11 mouse cellular contexts compared by ENCODE assay signal in genomic region chr1:186508358-186508757, GRCm38 (mm10).
A peak's percentile ranks its signal among the peaks of the same experiment; 100 is the strongest.
DNase-seq lines count a peak whose midpoint lies in the region; ATAC-seq lines count a peak whose summit lies in the region.
"Had no signal": no experiment of that assay in that cellular context is flagged by ENCODE, and none has a peak within 500 bp of the region (broad histone marks: within the 10 kb centered on the region; RNA-seq: fewer than 3 reads in every experiment).

No protein-coding gene starts in this region.

- no peaks in the 10 kb centered on the region for H3K36me3 ChIP-seq in liver, embryonic 15.5 days (replicated peaks)
- no peaks in the 10 kb centered on the region for H3K36me3 ChIP-seq in embryonic facial prominence, embryonic 14.5 days (ENCODE audit: control insufficient read depth, insufficient read depth, low read length)
- no peaks in the 10 kb centered on the region for H3K36me3 ChIP-seq in heart, embryonic 16.5 days (ENCODE audit: control insufficient read depth, insufficient read depth)
- H3K36me3 ChIP-seq: intestine, embryonic 15.5 days had no signal

- H3K9me3 ChIP-seq in liver, embryonic 15.5 days (replicated peaks) = no peaks in the 10 kb centered on the region
- H3K9me3 ChIP-seq in embryonic facial prominence, embryonic 14.5 days (ENCODE audit: control insufficient read depth, low read length) = no peaks in the 10 kb centered on the region
- H3K9me3 ChIP-seq in heart, embryonic 16.5 days (replicated peaks; ENCODE audit: control insufficient read depth, low read length) = no peaks in the 10 kb centered on the region
- H3K9me3 ChIP-seq: intestine, embryonic 15.5 days had no signal

- peak; percentile 44 for ATAC-seq in liver, embryonic 15.5 days (ENCODE audit: insufficient read depth)
- no peak for ATAC-seq in embryonic facial prominence, embryonic 14.5 days (ENCODE audit: low read depth)
- ATAC-seq in heart, embryonic 16.5 days (replicated peaks; ENCODE audit: extremely low read depth, insufficient read depth, low FRiP score) = no peak; the same call in 1 of the 2 replicates
- ATAC-seq: activated CD4-positive, CD25-positive, alpha-beta regulatory T cell, adult 4 months; intestine, embryonic 15.5 days; midbrain, embryonic 16.5 days had no signal

- no peak overlapping the region for H3K4me3 ChIP-seq in liver, embryonic 15.5 days (replicated peaks)
- no peak overlapping the region for H3K4me3 ChIP-seq in embryonic facial prominence, embryonic 14.5 days (ENCODE audit: low read depth, low read length)
- H3K4me3 ChIP-seq in heart, embryonic 16.5 days (ENCODE audit: low read length) = no peak overlapping the region
- H3K4me3 ChIP-seq: intestine, embryonic 15.5 days had no signal

- no peaks in the 10 kb centered on the region for H3K27me3 ChIP-seq in liver, embryonic 15.5 days
- no peaks in the 10 kb centered on the region for H3K27me3 ChIP-seq in embryonic facial prominence, embryonic 14.5 days (replicated peaks; ENCODE audit: control insufficient read depth, insufficient read depth, low read length)
- no peaks in the 10 kb centered on the region for H3K27me3 ChIP-seq in heart, embryonic 16.5 days (ENCODE audit: control insufficient read depth, insufficient read depth, low read length)
- H3K27me3 ChIP-seq: intestine, embryonic 15.5 days had no signal

- no peak overlapping the region for H3K9ac ChIP-seq in liver, embryonic 15.5 days
- H3K9ac ChIP-seq in embryonic facial prominence, embryonic 14.5 days (ENCODE audit: low read depth, low read length) = no peak overlapping the region
- no peak overlapping the region for H3K9ac ChIP-seq in heart, embryonic 16.5 days (ENCODE audit: low read length)
- H3K9ac ChIP-seq: intestine, embryonic 15.5 days had no signal

- 10% methylated on average over 7 of the region's 7 CpGs for WGBS in liver, embryonic 15.5 days (ENCODE audit: insufficient replicate concordance)
- 27% methylated on average over 7 of the region's 7 CpGs for WGBS in embryonic facial prominence, embryonic 14.5 days
- 35% methylated on average over 7 of the region's 7 CpGs for whole genome bisulfite sequencing in heart, embryonic 16.5 days

- H3K4me2 ChIP-seq in liver, embryonic 15.5 days = no peak overlapping the region
- no peak overlapping the region for H3K4me2 ChIP-seq in embryonic facial prominence, embryonic 14.5 days (ENCODE audit: low read depth, low read length)
- H3K4me2 ChIP-seq in heart, embryonic 16.5 days (ENCODE audit: low read depth, low read length) = no peak overlapping the region
- H3K4me2 ChIP-seq: intestine, embryonic 15.5 days had no signal

- no peak overlapping the region; the same call in 1 of the 2 replicates for H3K27ac ChIP-seq in liver, embryonic 15.5 days (replicated peaks)
- peak overlapping the region; percentile 52; the same call in 1 of the 2 replicates for H3K27ac ChIP-seq in embryonic facial prominence, embryonic 14.5 days (replicated peaks; ENCODE audit: low read depth, low read length)
- peak overlapping the region; percentile 25; the same call in 1 of the 2 replicates for H3K27ac ChIP-seq in heart, embryonic 16.5 days (ENCODE audit: low read length)
- H3K27ac ChIP-seq: intestine, embryonic 15.5 days had no signal

- DNase-seq in liver = no peak
- no peak for DNase-seq in embryonic facial prominence, embryonic 14.5 days (ENCODE audit: low spot score)
- DNase-seq in lung, postnatal 36 days = peak; percentile 12
- DNase-seq in gastrocnemius, adult 18-20 months (ENCODE audit: low spot score) = no peak
- DNase-seq in urinary bladder, adult 2 months (ENCODE audit: low spot score) = no peak
- DNase-seq in retina, embryonic 14.5 days (ENCODE audit: low spot score) = no peak

- H3K4me1 ChIP-seq in liver, embryonic 15.5 days (replicated peaks) = no peaks in the 10 kb centered on the region
- peaks cover 10% of the 10 kb centered on the region for H3K4me1 ChIP-seq in embryonic facial prominence, embryonic 14.5 days (ENCODE audit: control insufficient read depth, insufficient read depth, low read length)
- no peaks in the 10 kb centered on the region for H3K4me1 ChIP-seq in heart, embryonic 16.5 days (ENCODE audit: control insufficient read depth, insufficient read depth, low read length)
